Mouse (Mus musculus) limb, embryonic 14.5 days (tissue): ENCODE measurements around the gene Fam189a1. TPM values are rescaled to one million over a fixed set of nuclear protein-coding genes. Genes with fewer than 3 reads are reported as not detected.

Experiments
- ATAC-seq: fragments of 200-750 bp; cut with Nextera tagmentation; 2 replicates; pipeline ENCODE4 v1.8.0; 2017; ENCODE audit warnings: low read depth, moderate number of reproducible peaks, moderate TSS enrichment; ENCODE audit not compliant: low FRiP score
- DNase-seq: peaks from one replicate; pipeline ENCODE4 v3.0.0-alpha.2; 2015; ENCODE audit warnings: low spot score
- H3K27ac ChIP-seq: fragments of 300-500 bp; sonication (generic); replicated peaks from 2 replicates; pipeline ENCODE4 v1.5.1; 2014; ENCODE audit warnings: low read depth, mild to moderate bottlenecking, low read length, moderate library complexity, mixed read lengths
- H3K27me3 ChIP-seq: fragments of 300-500 bp; sonication (generic); 2 replicates; pipeline ENCODE4 v1.6.1; 2014; ENCODE audit warnings: low read length, mixed read lengths; ENCODE audit not compliant: control insufficient read depth, insufficient read depth
- H3K36me3 ChIP-seq: fragments of 300-500 bp; sonication (generic); 2 replicates; pipeline ENCODE4 v1.6.1; 2014; ENCODE audit warnings: mild to moderate bottlenecking, low read length, moderate library complexity, mixed read lengths; ENCODE audit not compliant: control insufficient read depth, insufficient read depth
- H3K4me1 ChIP-seq: fragments of 300-500 bp; sonication (generic); 2 replicates; pipeline ENCODE4 v1.6.1; 2014; ENCODE audit warnings: antibody characterized with exemption, low read length, mixed read lengths; ENCODE audit not compliant: control insufficient read depth, insufficient read depth
- H3K4me2 ChIP-seq: fragments of 300-500 bp; sonication (generic); replicated peaks from 2 replicates; pipeline ENCODE4 v1.6.1; 2014; ENCODE audit warnings: low read depth, mild to moderate bottlenecking, low read length, moderate library complexity; ENCODE audit not compliant: severe bottlenecking
- H3K4me3 ChIP-seq: fragments of 300-500 bp; sonication (generic); replicated peaks from 2 replicates; pipeline ENCODE4 v1.5.1; 2014; ENCODE audit warnings: low read length
- H3K9ac ChIP-seq: fragments of 300-500 bp; sonication (generic); 2 replicates; pipeline ENCODE4 v1.6.1; 2014; ENCODE audit warnings: mild to moderate bottlenecking, low read depth, low read length, moderate library complexity; ENCODE audit not compliant: severe bottlenecking
- H3K9me3 ChIP-seq: fragments of 300-500 bp; sonication (generic); 2 replicates; pipeline ENCODE4 v1.6.1; 2016; ENCODE audit warnings: low read length; ENCODE audit not compliant: control insufficient read depth
- POLR2A ChIP-seq: fragments of 200-500 bp; IDR thresholded peaks from 2 replicates; pipeline ENCODE4 v1.8.0; 2012; ENCODE audit warnings: inconsistent platforms, mild to moderate bottlenecking, moderate library complexity, borderline replicate concordance; ENCODE audit not compliant: insufficient read depth, insufficient read length; ENCODE audit errors: extremely low read depth
- WGBS: fragments of 180-500 bp; shearing (Covaris S2); extraction: QIAGEN DNeasy Blood & Tissue Kit; methylation state at CpG from one replicate; pipeline ENCODE4 v1.1.7; 2014; 5-methylcytosine and 5-hydroxymethylcytosine counted together
- polyA plus RNA-seq, 2 experiments: library from polyadenylated mRNA; depleted of rRNA in 1 of 2; stranded (reverse) in 1 of 2; unstranded in 1 of 2; fragments of >200 nt; fragmentation: Nextera tagmentation in 1 of 2; extraction: Ambion mirVana in 1 of 2; gene quantifications; 2 replicates each; pipeline versions ENCODE4 v1.2.1 to v1.2.3; 2012 to 2014

Gene Fam189a1
- polyA plus RNA-seq, 2 experiments: 7.4 to 15.1 TPM

GRCm38 (mm10) chr7:64839281-64839680, 317.1 kb downstream of the Fam189a1 start:
- ATAC-seq (0 out of 2 replicates have a peak, but pooled peaks have one; percentile 16), DNase-seq (no peak)
- TF ChIP-seq POLR2A: no peak
- peaks cover 8% of the 10 kb centered on the region for H3K4me1 ChIP-seq
- 53% methylated on average over 2 of the region's 2 CpGs for WGBS
- no peak overlapping the region for H3K4me3 ChIP-seq
- H3K4me2 ChIP-seq: no peak overlapping the region
- no peak overlapping the region for H3K9ac ChIP-seq
- H3K27me3 ChIP-seq: no peaks in the 10 kb centered on the region
- H3K27ac ChIP-seq: no peak overlapping the region
- no peaks in the 10 kb centered on the region for H3K9me3 ChIP-seq
- no peaks in the 10 kb centered on the region for H3K36me3 ChIP-seq

- 36% methylated on average over 5 of the region's 5 CpGs for WGBS
- Histone ChIP-seq H3K4me2 (no peak overlapping the region), H3K36me3 (no peaks in the 10 kb centered on the region), H3K9ac (no peak overlapping the region), H3K27ac (no peak overlapping the region), H3K4me1 (no peaks in the 10 kb centered on the region), H3K9me3 (no peaks in the 10 kb centered on the region), H3K27me3 (no peaks in the 10 kb centered on the region), H3K4me3 (no peak overlapping the region)
- no peak for DNase-seq
- ATAC-seq: no peak
- no peak for TF ChIP-seq POLR2A
These were observed 326.0 kb downstream of the Fam189a1 start for GRCm38 (mm10) chr7:64830214-64830995.

- whole genome bisulfite sequencing: 73% methylated on average over 5 of the region's 5 CpGs
- Histone ChIP-seq H3K27ac (no peak overlapping the region), H3K4me1 (no peaks in the 10 kb centered on the region), H3K9me3 (no peaks in the 10 kb centered on the region), H3K36me3 (no peaks in the 10 kb centered on the region), H3K4me2 (no peak overlapping the region), H3K27me3 (no peaks in the 10 kb centered on the region), H3K4me3 (no peak overlapping the region), H3K9ac (no peak overlapping the region)
- DNase-seq (no peak), ATAC-seq (no peak)
- TF ChIP-seq POLR2A: no peak
These were observed 335.3 kb downstream of the Fam189a1 start for GRCm38 (mm10) chr7:64821081-64821480.

GRCm38 (mm10) chr7:64819683-64820082, 336.7 kb downstream of the Fam189a1 start:
- Histone ChIP-seq H3K36me3 (no peaks in the 10 kb centered on the region), H3K27me3 (no peaks in the 10 kb centered on the region), H3K4me1 (no peaks in the 10 kb centered on the region), H3K9ac (no peak overlapping the region), H3K4me3 (no peak overlapping the region), H3K4me2 (no peak overlapping the region), H3K27ac (no peak overlapping the region), H3K9me3 (no peaks in the 10 kb centered on the region)
- no peak for ATAC-seq
- no peak for TF ChIP-seq POLR2A
- WGBS: 81% methylated on average over 9 of the region's 9 CpGs
- no peak for DNase-seq

- no peak for TF ChIP-seq POLR2A
- Histone ChIP-seq H3K27me3 (no peaks in the 10 kb centered on the region), H3K4me1 (no peaks in the 10 kb centered on the region), H3K9me3 (no peaks in the 10 kb centered on the region), H3K4me2 (no peak overlapping the region), H3K4me3 (no peak overlapping the region), H3K27ac (no peak overlapping the region), H3K36me3 (no peaks in the 10 kb centered on the region), H3K9ac (no peak overlapping the region)
- DNase-seq: no peak
- ATAC-seq: no peak
- 79% methylated on average over 6 of the region's 6 CpGs for WGBS
These were observed 347.5 kb downstream of the Fam189a1 start for GRCm38 (mm10) chr7:64808876-64809275.
